Mouse (Mus musculus): Measurements from ENCODE around the gene Prdm16. TPM values are rescaled to one million over a fixed set of nuclear protein-coding genes. Genes with fewer than 3 reads are reported as not detected.

Gene Prdm16
- polyA plus RNA-seq, 1 experiment, result not detected

DNA sequence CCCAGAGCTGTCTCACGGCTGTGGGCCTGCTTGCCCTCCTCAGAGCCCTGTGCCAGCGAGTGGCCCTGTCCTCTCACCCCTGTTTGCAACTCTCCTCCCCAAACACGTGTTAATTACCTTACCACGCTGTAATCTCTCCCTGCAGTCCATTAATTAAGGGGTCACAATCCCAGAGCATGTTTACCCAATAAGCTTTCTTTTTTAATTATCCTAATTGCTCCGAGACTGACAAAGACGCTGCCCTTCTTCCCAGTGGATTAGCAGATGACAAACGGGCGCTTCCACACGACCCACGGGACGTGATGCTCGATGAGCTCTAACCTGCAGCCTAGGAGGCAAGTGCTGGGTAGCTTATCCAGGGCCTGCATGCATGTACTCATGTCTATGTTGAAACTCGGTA lies 176.7 kb downstream of the Prdm16 start:
- Histone ChIP-seq H3K4me3 (no peak overlapping the region), H3K4me2 (ENCODE audit: low read depth) (no peak overlapping the region), H3K36me3 (ENCODE audit: control insufficient read depth, insufficient read depth) (no peaks in the 10 kb centered on the region), H3ac (ENCODE audit: control insufficient read depth, insufficient read length) (no peak overlapping the region), H3K27me3 (ENCODE audit: control insufficient read depth, insufficient read depth, insufficient read length) (no peaks in the 10 kb centered on the region), H3K79me2 (ENCODE audit: control insufficient read depth, insufficient read depth) (no peaks in the 10 kb centered on the region)
- TF ChIP-seq USF1 (IDR thresholded peaks at IDR 0.05; ENCODE audit: low read depth) (no peak), POLR2AphosphoS2 (IDR thresholded peaks at IDR 0.05; ENCODE audit: insufficient read length, low read depth) (no peak), MYOG (IDR thresholded peaks at IDR 0.05; ENCODE audit: control insufficient read depth in 1 of 3, insufficient read depth in 1 of 3, insufficient read length in 2 of 3, low read depth in 2 of 3) (no peak), REST (IDR thresholded peaks at IDR 0.05; ENCODE audit: insufficient read depth, insufficient read length) (no peak), TCF12 (IDR thresholded peaks at IDR 0.05; ENCODE audit: insufficient read depth, poor library complexity, severe bottlenecking) (no peak), SRF (IDR thresholded peaks at IDR 0.05; ENCODE audit: control insufficient read depth, insufficient read length, low read depth) (no peak), E2F4 (IDR thresholded peaks at IDR 0.05; ENCODE audit: insufficient read depth) (no peak), CEBPB (IDR thresholded peaks at IDR 0.05; ENCODE audit: insufficient read depth, poor library complexity, severe bottlenecking) (no peak), POLR2A (IDR thresholded peaks at IDR 0.05; ENCODE audit: insufficient read length, low read depth) (no peak), TCF3 (IDR thresholded peaks at IDR 0.05; ENCODE audit: insufficient read length, low read depth) (no peak)

DNA sequence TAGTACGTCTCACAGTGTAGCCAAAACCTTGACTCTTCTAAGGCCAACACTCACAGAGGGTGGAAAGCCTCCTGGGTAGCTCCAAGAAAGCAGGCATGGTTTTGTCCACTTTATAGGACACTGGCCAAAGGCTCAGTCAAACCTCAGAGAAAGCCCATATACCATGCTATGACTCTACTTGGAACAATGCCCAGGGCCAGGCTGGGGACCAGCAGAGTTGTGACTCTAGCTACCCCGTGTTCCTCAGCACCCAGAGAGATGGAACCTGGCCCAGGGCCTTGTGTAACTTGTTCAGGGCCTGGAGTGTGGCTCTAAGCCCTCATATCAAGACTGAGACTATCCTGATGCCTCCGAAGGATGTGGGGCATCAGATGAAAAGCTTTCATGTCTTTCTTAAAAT lies 178.9 kb downstream of the Prdm16 start:
- TF ChIP-seq REST (IDR thresholded peaks at IDR 0.05; ENCODE audit: insufficient read depth, insufficient read length) (no peak), USF1 (IDR thresholded peaks at IDR 0.05; ENCODE audit: low read depth) (no peak), POLR2A (IDR thresholded peaks at IDR 0.05; ENCODE audit: insufficient read length, low read depth) (no peak), MAX (IDR thresholded peaks at IDR 0.05; ENCODE audit: low read depth) (no peak), CEBPB (IDR thresholded peaks at IDR 0.05; ENCODE audit: insufficient read depth, poor library complexity, severe bottlenecking) (no peak), MYOD1 (IDR thresholded peaks at IDR 0.05; ENCODE audit: control insufficient read depth in 1 of 3, insufficient read length in 2 of 3, low read depth in 2 of 3) (no peak), MYOG (IDR thresholded peaks at IDR 0.05; ENCODE audit: control insufficient read depth in 1 of 3, insufficient read depth in 1 of 3, insufficient read length in 2 of 3, low read depth in 2 of 3) (no peak), SRF (IDR thresholded peaks at IDR 0.05; ENCODE audit: control insufficient read depth, insufficient read length, low read depth) (no peak)

DNA sequence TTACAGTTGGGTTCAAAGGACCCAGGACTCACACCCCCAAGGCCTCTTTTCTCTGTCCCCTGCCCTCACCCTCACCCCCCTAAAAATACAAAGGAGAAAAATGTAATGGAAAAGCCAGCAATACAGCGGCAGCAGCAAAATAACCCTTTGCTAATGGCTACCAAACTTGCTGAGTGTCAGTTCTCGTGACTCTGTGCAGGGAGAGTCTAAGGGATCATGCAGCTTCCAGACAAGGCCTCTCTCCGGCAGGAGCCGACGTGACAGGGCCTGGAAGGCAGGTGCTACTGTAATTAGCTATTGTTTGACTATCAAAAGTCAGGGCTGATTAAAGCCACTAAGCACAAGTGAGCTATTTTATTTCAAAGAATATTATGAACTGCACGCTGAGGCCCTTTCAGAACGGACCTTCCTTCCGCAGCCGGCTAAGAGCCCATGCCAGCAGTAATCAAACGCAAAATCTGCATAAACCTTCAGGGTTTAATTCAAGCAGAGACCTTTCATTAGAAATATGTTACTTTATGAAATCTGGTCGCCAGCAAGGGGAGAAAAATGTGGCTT lies 180.3 kb downstream of the Prdm16 start:
- Histone ChIP-seq H3ac (ENCODE audit: control insufficient read depth, insufficient read length) (no peak overlapping the region), H3K4me2 (ENCODE audit: low read depth) (no peak overlapping the region), H3K4me3 (no peak overlapping the region), H3K79me2 (ENCODE audit: control insufficient read depth, insufficient read depth) (no peaks in the 10 kb centered on the region), H3K36me3 (ENCODE audit: control insufficient read depth, insufficient read depth) (no peaks in the 10 kb centered on the region), H3K27me3 (ENCODE audit: control insufficient read depth, insufficient read depth, insufficient read length) (no peaks in the 10 kb centered on the region)
- no peak for TF ChIP-seq TCF12 (IDR thresholded peaks at IDR 0.05; ENCODE audit: insufficient read depth, poor library complexity, severe bottlenecking)
- no peak for TF ChIP-seq POLR2AphosphoS2 (IDR thresholded peaks at IDR 0.05; ENCODE audit: insufficient read length, low read depth)
- TF ChIP-seq E2F4 (IDR thresholded peaks at IDR 0.05; ENCODE audit: insufficient read depth), result no peak
- no peak for TF ChIP-seq CEBPB (IDR thresholded peaks at IDR 0.05; ENCODE audit: insufficient read depth, poor library complexity, severe bottlenecking)
- no peak for TF ChIP-seq MYOD1 (IDR thresholded peaks at IDR 0.05; ENCODE audit: control insufficient read depth in 1 of 3, insufficient read length in 2 of 3, low read depth in 2 of 3)
- TF ChIP-seq USF1 (IDR thresholded peaks at IDR 0.05; ENCODE audit: low read depth), result no peak
- TF ChIP-seq POLR2A (IDR thresholded peaks at IDR 0.05; ENCODE audit: insufficient read length, low read depth), result no peak
- no peak for TF ChIP-seq MAX (IDR thresholded peaks at IDR 0.05; ENCODE audit: low read depth)
- TF ChIP-seq MYOG (IDR thresholded peaks at IDR 0.05; ENCODE audit: control insufficient read depth in 1 of 3, insufficient read depth in 1 of 3, insufficient read length in 2 of 3, low read depth in 2 of 3), result no peak
- no peak for TF ChIP-seq SRF (IDR thresholded peaks at IDR 0.05; ENCODE audit: control insufficient read depth, insufficient read length, low read depth)
- no peak for TF ChIP-seq REST (IDR thresholded peaks at IDR 0.05; ENCODE audit: insufficient read depth, insufficient read length)
- no peak for TF ChIP-seq TCF3 (IDR thresholded peaks at IDR 0.05; ENCODE audit: insufficient read length, low read depth)

More for the DNA sequence above, 178.9 kb downstream of the Prdm16 start:
- H3ac ChIP-seq (ENCODE audit: control insufficient read depth, insufficient read length), result no peak overlapping the region
- H3K27me3 ChIP-seq (ENCODE audit: control insufficient read depth, insufficient read depth, insufficient read length), result no peaks in the 10 kb centered on the region
- no peaks in the 10 kb centered on the region for H3K36me3 ChIP-seq (ENCODE audit: control insufficient read depth, insufficient read depth)
- no peak overlapping the region for H3K4me3 ChIP-seq
- H3K79me2 ChIP-seq (ENCODE audit: control insufficient read depth, insufficient read depth), result no peaks in the 10 kb centered on the region
- no peak overlapping the region for H3K4me2 ChIP-seq (ENCODE audit: low read depth)

DNA sequence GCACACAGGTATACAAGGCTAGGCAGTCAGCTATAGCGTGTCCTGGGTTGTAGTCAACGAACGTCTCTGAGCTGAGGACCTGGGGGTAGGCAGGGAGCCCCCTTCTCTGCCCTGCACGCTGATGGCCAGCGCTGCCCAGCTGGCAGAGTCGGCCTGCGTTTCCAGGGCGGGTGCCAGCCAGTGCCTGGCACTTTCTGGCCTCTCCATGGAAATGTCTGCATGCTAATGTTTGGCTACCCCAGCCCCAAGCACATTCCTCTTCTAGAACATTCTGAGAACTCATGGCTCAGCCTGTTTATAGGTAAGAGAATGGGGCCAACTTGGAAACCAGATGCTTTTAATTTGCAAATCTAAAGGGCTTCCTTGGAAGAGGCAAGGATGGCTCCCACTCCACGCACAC lies 186.2 kb downstream of the Prdm16 start:
- H3K27me3 ChIP-seq (ENCODE audit: control insufficient read depth, insufficient read depth, insufficient read length), result no peaks in the 10 kb centered on the region
- no peak for TF ChIP-seq E2F4 (IDR thresholded peaks at IDR 0.05; ENCODE audit: insufficient read depth)
- TF ChIP-seq POLR2A (IDR thresholded peaks at IDR 0.05; ENCODE audit: insufficient read length, low read depth), result no peak
- TF ChIP-seq POLR2AphosphoS2 (IDR thresholded peaks at IDR 0.05; ENCODE audit: insufficient read length, low read depth), result no peak
- no peak for TF ChIP-seq MYOG (IDR thresholded peaks at IDR 0.05; ENCODE audit: control insufficient read depth in 1 of 3, insufficient read depth in 1 of 3, insufficient read length in 2 of 3, low read depth in 2 of 3)
- TF ChIP-seq REST (IDR thresholded peaks at IDR 0.05; ENCODE audit: insufficient read depth, insufficient read length), result no peak
- no peak for TF ChIP-seq MYOD1 (IDR thresholded peaks at IDR 0.05; ENCODE audit: control insufficient read depth in 1 of 3, insufficient read length in 2 of 3, low read depth in 2 of 3)
- TF ChIP-seq USF1 (IDR thresholded peaks at IDR 0.05; ENCODE audit: low read depth), result no peak
- no peak for TF ChIP-seq MAX (IDR thresholded peaks at IDR 0.05; ENCODE audit: low read depth)
- TF ChIP-seq TCF12 (IDR thresholded peaks at IDR 0.05; ENCODE audit: insufficient read depth, poor library complexity, severe bottlenecking), result no peak
- no peak for TF ChIP-seq CEBPB (IDR thresholded peaks at IDR 0.05; ENCODE audit: insufficient read depth, poor library complexity, severe bottlenecking)
- TF ChIP-seq SRF (IDR thresholded peaks at IDR 0.05; ENCODE audit: control insufficient read depth, insufficient read length, low read depth), result no peak
- TF ChIP-seq TCF3 (IDR thresholded peaks at IDR 0.05; ENCODE audit: insufficient read length, low read depth), result no peak

More for the DNA sequence above, 186.2 kb downstream of the Prdm16 start:
- Histone ChIP-seq H3K4me3 (no peak overlapping the region), H3K79me2 (ENCODE audit: control insufficient read depth, insufficient read depth) (no peaks in the 10 kb centered on the region), H3ac (ENCODE audit: control insufficient read depth, insufficient read length) (no peak overlapping the region), H3K36me3 (ENCODE audit: control insufficient read depth, insufficient read depth) (no peaks in the 10 kb centered on the region), H3K4me2 (ENCODE audit: low read depth) (no peak overlapping the region)

Data from myocyte (in vitro differentiated cells).